Mouse (Mus musculus) G1E (cell line): Measurements from ENCODE around the gene Ubald2. TPM values are rescaled to one million over a fixed set of nuclear protein-coding genes. Genes with fewer than 3 reads are reported as not detected.

Experiments
- ATAC-seq: 2 replicates; pipeline ENCODE4 v1.8.0; 2016; ENCODE audit warnings: mild to moderate bottlenecking; ENCODE audit not compliant: insufficient number of reproducible peaks, poor library complexity, low FRiP score, severe bottlenecking; ENCODE audit errors: extremely low read depth
- DNase-seq: peaks from one replicate; pipeline ENCODE4 v3.0.0; 2012; ENCODE audit warnings: low spot score
- H3K27me3 ChIP-seq: 2 replicates; pipeline ENCODE4 v1.6.1; 2012; ENCODE audit warnings: mild to moderate bottlenecking, low read length, inconsistent platforms; ENCODE audit not compliant: insufficient read depth
- H3K36me3 ChIP-seq: replicated peaks from 2 replicates; pipeline ENCODE3; 2012; ENCODE audit warnings: mild to moderate bottlenecking, inconsistent platforms
- H3K4me1 ChIP-seq: 2 replicates; pipeline ENCODE4 v1.6.1; 2012; ENCODE audit warnings: low read depth, low read length, inconsistent platforms, mixed read lengths; ENCODE audit not compliant: insufficient read depth
- H3K4me3 ChIP-seq: 2 replicates; pipeline ENCODE4 v1.5.1; 2012; ENCODE audit warnings: low read depth, mild to moderate bottlenecking, inconsistent platforms, low read length, moderate library complexity, mixed read lengths
- H3K9me3 ChIP-seq: replicated peaks from 2 replicates; pipeline ENCODE4 v1.6.1; 2012; ENCODE audit warnings: inconsistent platforms
- CTCF ChIP-seq: IDR thresholded peaks from 2 replicates; pipeline ENCODE4 v1.5.1; 2012; ENCODE audit warnings: low read depth, low read length, inconsistent platforms, mixed read lengths
- GATA1 ChIP-seq: IDR thresholded peaks from 2 replicates; pipeline ENCODE4 v1.6.1; 2012; ENCODE audit warnings: borderline replicate concordance, low read length, inconsistent platforms, mixed read lengths
- GATA2 ChIP-seq: IDR thresholded peaks from 2 replicates; pipeline ENCODE4 v1.6.1; 2012; ENCODE audit warnings: low read depth, low read length, inconsistent platforms, borderline replicate concordance
- POLR2AphosphoS5 ChIP-seq: IDR thresholded peaks from 2 replicates; pipeline ENCODE4 v1.6.1; 2012; ENCODE audit warnings: low read depth, low read length, inconsistent platforms; ENCODE audit not compliant: insufficient replicate concordance
- TAL1 ChIP-seq: conservative IDR thresholded peaks from 2 replicates; pipeline ENCODE4 v1.6.1; 2012; ENCODE audit warnings: low read depth, low read length, inconsistent platforms, mixed read lengths
- polyA plus RNA-seq: library from polyadenylated mRNA; stranded (reverse); fragments of >175 nt; gene quantifications from 2 replicates; pipeline ENCODE4 v1.2.3, GENCODE M21; 2012
- total RNA-seq, 2 experiments: library from RNA; stranded (forward) in 1 of 2; stranded (reverse) in 1 of 2; fragments of 200-1000 nt in 1 of 2; fragments of >200 nt in 1 of 2; fragmentation: Nextera tagmentation in 1 of 2; gene quantifications; 2 replicates each; pipeline ENCODE4 v1.2.3; 2014 to 2017

The Ubald2 gene
- total and polyA plus RNA-seq, 3 experiments: 114 to 1,104 (median 210) TPM

DNA sequence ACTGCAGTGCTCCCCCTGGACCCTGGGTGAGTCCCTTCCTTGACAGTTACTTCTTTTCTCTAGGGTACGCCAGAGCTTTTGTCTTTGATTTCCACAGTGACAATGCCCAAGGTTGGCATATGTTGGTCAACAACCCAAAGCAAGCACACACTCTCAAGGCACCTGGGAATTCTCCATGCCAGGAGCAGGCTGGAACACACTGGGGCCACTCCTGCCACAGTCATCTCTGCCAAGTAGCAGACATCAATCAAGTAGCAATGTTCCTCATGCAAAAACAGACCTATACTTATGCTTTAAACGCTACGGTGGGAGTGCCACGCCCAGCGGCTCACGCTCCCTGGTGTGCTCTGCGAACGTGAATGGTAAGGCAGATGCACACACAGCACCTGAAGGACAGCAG, 47.1 kb downstream of the Ubald2 start:
- no peak for ATAC-seq
- no peaks in the 10 kb centered on the region for H3K27me3 ChIP-seq
- no peak overlapping the region for H3K4me3 ChIP-seq
- no peaks in the 10 kb centered on the region for H3K9me3 ChIP-seq
- peaks cover 2% of the 10 kb centered on the region; the same call in 1 of the 2 replicates for H3K4me1 ChIP-seq
- DNase-seq: no peak
- peaks cover 98% of the 10 kb centered on the region for H3K36me3 ChIP-seq
- TF ChIP-seq GATA1 (no peak), GATA2 (no peak), TAL1 (no peak), CTCF (no peak), POLR2AphosphoS5 (no peak)

DNA sequence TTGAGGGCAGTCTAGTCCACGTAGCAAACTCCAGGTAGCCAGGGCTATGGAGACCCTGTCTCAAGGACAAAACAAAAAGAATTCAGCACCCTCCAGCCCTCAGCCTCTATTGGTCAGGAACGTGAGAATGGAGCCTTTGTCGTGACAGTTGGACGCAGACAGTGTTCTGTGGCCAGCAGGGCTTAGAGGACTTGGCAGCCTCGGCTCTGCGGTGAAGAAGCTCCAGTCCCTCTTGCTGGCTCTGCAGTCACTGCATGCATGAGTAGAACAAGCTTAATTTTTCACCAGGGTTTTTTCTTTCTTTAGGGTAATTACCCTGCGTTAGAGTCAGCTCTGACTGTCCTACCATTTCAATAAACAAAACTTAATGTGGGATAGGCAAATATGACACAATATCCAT, 47.9 kb downstream of the Ubald2 start:
- Histone ChIP-seq H3K4me3 (no peak overlapping the region), H3K9me3 (no peaks in the 10 kb centered on the region), H3K27me3 (no peaks in the 10 kb centered on the region), H3K36me3 (peaks cover 98% of the 10 kb centered on the region), H3K4me1 (peaks cover 2% of the 10 kb centered on the region; the same call in 1 of the 2 replicates)
- no peak for ATAC-seq
- no peak for TF ChIP-seq POLR2AphosphoS5
- no peak for TF ChIP-seq GATA1
- no peak for TF ChIP-seq CTCF
- no peak for TF ChIP-seq TAL1
- TF ChIP-seq GATA2: no peak
- no peak for DNase-seq

DNA sequence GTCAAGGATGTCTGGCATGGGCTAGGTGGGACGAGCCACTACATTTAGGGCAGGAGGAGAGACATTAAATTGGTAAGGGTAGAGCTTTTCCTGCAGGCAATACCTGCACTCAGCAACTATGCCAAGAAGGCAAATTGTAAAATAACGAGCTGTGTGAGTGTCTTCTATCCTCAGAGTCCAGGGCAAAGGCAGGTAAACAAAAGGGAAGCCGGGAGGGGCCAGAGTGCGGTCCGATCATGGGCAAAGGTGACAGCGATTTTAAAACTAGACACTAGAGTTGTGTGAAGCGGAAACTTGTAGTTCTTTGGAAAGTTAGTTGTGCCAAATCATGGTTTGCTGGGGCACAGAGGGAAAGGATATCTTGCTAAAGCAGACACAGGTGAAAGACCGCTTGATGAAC, 50.4 kb downstream of the Ubald2 start:
- no peak for TF ChIP-seq CTCF
- no peak for TF ChIP-seq TAL1
- Histone ChIP-seq H3K4me1 (peaks cover 15% of the 10 kb centered on the region), H3K27me3 (no peaks in the 10 kb centered on the region), H3K9me3 (peaks cover 6% of the 10 kb centered on the region), H3K36me3 (peaks cover 93% of the 10 kb centered on the region), H3K4me3 (no peak overlapping the region)
- ATAC-seq: no peak
- no peak for DNase-seq

- no peak for ATAC-seq
- TF ChIP-seq POLR2AphosphoS5 (no peak), TAL1 (no peak), GATA2 (no peak), GATA1 (no peak), CTCF (no peak)
Observed at GRCm38 (mm10) chr11:116488207-116488606, 54.3 kb downstream of the Ubald2 start.

More at GRCm38 (mm10) chr11:116488207-116488606, 54.3 kb downstream of the Ubald2 start:
- Histone ChIP-seq H3K4me1 (peaks cover 33% of the 10 kb centered on the region), H3K4me3 (no peak overlapping the region), H3K9me3 (peaks cover 6% of the 10 kb centered on the region), H3K27me3 (no peaks in the 10 kb centered on the region), H3K36me3 (peaks cover 56% of the 10 kb centered on the region)
- DNase-seq: no peak

Other genes starting within 250 kb of the Ubald2 start
- 17.8 and 23.1 TPM in 2 replicates for gene Ten1, start 235.2 kb upstream of the Ubald2 start, total RNA-seq (2014; fragmentation: Nextera tagmentation)
- 47.6 and 47.8 TPM in 2 replicates for gene Ten1, start 235.2 kb upstream of the Ubald2 start, total RNA-seq (2017)
- 95.8 and 99.2 TPM in 2 replicates for gene Ten1, start 235.2 kb upstream of the Ubald2 start, polyA plus RNA-seq
- 34.0 and 35.6 TPM in 2 replicates for gene Acox1, start 235.0 kb upstream of the Ubald2 start, total RNA-seq (2014; fragmentation: Nextera tagmentation)
- 51.2 and 55.8 TPM in 2 replicates for gene Acox1, start 235.0 kb upstream of the Ubald2 start, total RNA-seq (2017)
- gene Acox1, start 235.0 kb upstream of the Ubald2 start, polyA plus RNA-seq: 2.5 and 2.8 TPM in 2 replicates
- not detected in 2 replicates for gene Evpl, start 196.0 kb upstream of the Ubald2 start, total RNA-seq (2014; fragmentation: Nextera tagmentation)
- gene Evpl, start 196.0 kb upstream of the Ubald2 start, total RNA-seq (2017): 0.05 TPM in 1 of 2 replicates, not detected in the other
- gene Evpl, start 196.0 kb upstream of the Ubald2 start, polyA plus RNA-seq: 0.01 TPM in 2 replicates
- 78.0 and 79.1 TPM in 2 replicates for gene Srp68, start 159.9 kb upstream of the Ubald2 start, total RNA-seq (2014; fragmentation: Nextera tagmentation)
- 25.2 and 35.1 TPM in 2 replicates for gene Srp68, start 159.9 kb upstream of the Ubald2 start, total RNA-seq (2017)
- gene Srp68, start 159.9 kb upstream of the Ubald2 start, polyA plus RNA-seq: 49.3 and 52.1 TPM in 2 replicates
- not detected in 2 replicates for gene Galr2, start 153.2 kb upstream of the Ubald2 start, total RNA-seq (2014; fragmentation: Nextera tagmentation)
- 0.23 and 0.38 TPM in 2 replicates for gene Galr2, start 153.2 kb upstream of the Ubald2 start, total RNA-seq (2017)
- not detected in 2 replicates for gene Galr2, start 153.2 kb upstream of the Ubald2 start, polyA plus RNA-seq
- 30.9 and 39.5 TPM in 2 replicates for gene Exoc7, start 126.9 kb upstream of the Ubald2 start, total RNA-seq (2014; fragmentation: Nextera tagmentation)
- 18.6 and 32.1 TPM in 2 replicates for gene Exoc7, start 126.9 kb upstream of the Ubald2 start, total RNA-seq (2017)
- gene Exoc7, start 126.9 kb upstream of the Ubald2 start, polyA plus RNA-seq: 13.1 and 13.6 TPM in 2 replicates
- not detected in 2 replicates for gene Foxj1, start 98.7 kb upstream of the Ubald2 start, total RNA-seq (2014; fragmentation: Nextera tagmentation)
- gene Foxj1, start 98.7 kb upstream of the Ubald2 start, total RNA-seq (2017): 0.11 and 0.29 TPM in 2 replicates
- gene Foxj1, start 98.7 kb upstream of the Ubald2 start, polyA plus RNA-seq: 0.05 and 0.11 TPM in 2 replicates
- gene Rnf157, start 21.1 kb upstream of the Ubald2 start, total RNA-seq (2014; fragmentation: Nextera tagmentation): 19.4 and 23.7 TPM in 2 replicates
- 10.0 and 10.6 TPM in 2 replicates for gene Rnf157, start 21.1 kb upstream of the Ubald2 start, total RNA-seq (2017)
- gene Rnf157, start 21.1 kb upstream of the Ubald2 start, polyA plus RNA-seq: 6.1 and 7.1 TPM in 2 replicates
- not detected in 2 replicates for gene Qrich2, start 32.1 kb downstream of the Ubald2 start, total RNA-seq (2014; fragmentation: Nextera tagmentation)
- gene Qrich2, start 32.1 kb downstream of the Ubald2 start, total RNA-seq (2017): 0.05 and 0.06 TPM in 2 replicates
- 0.07 and 0.16 TPM in 2 replicates for gene Qrich2, start 32.1 kb downstream of the Ubald2 start, polyA plus RNA-seq
- gene Prpsap1, start 60.1 kb downstream of the Ubald2 start, total RNA-seq (2014; fragmentation: Nextera tagmentation): 53.7 and 56.6 TPM in 2 replicates
- 33.3 and 42.2 TPM in 2 replicates for gene Prpsap1, start 60.1 kb downstream of the Ubald2 start, total RNA-seq (2017)
- gene Prpsap1, start 60.1 kb downstream of the Ubald2 start, polyA plus RNA-seq: 53.9 and 69.4 TPM in 2 replicates
- 1.5 and 2.3 TPM in 2 replicates for gene Sphk1, start 96.8 kb downstream of the Ubald2 start, total RNA-seq (2014; fragmentation: Nextera tagmentation)
- gene Sphk1, start 96.8 kb downstream of the Ubald2 start, total RNA-seq (2017): 22.1 and 30.6 TPM in 2 replicates
- 16.7 and 17.1 TPM in 2 replicates for gene Sphk1, start 96.8 kb downstream of the Ubald2 start, polyA plus RNA-seq
- 9.2 and 41.7 TPM in 2 replicates for gene Ube2o, start 147.4 kb downstream of the Ubald2 start, total RNA-seq (2014; fragmentation: Nextera tagmentation)
- gene Ube2o, start 147.4 kb downstream of the Ubald2 start, total RNA-seq (2017): 6.2 and 6.3 TPM in 2 replicates
- gene Ube2o, start 147.4 kb downstream of the Ubald2 start, polyA plus RNA-seq: 17.9 and 20.1 TPM in 2 replicates
- not detected in 2 replicates for gene Aanat, start 152.3 kb downstream of the Ubald2 start, total RNA-seq (2014; fragmentation: Nextera tagmentation)
- not detected in 2 replicates for gene Aanat, start 152.3 kb downstream of the Ubald2 start, total RNA-seq (2017)
- gene Aanat, start 152.3 kb downstream of the Ubald2 start, polyA plus RNA-seq: not detected in 2 replicates
- 2.5 and 5.6 TPM in 2 replicates for gene Rhbdf2, start 192.9 kb downstream of the Ubald2 start, total RNA-seq (2014; fragmentation: Nextera tagmentation)
- 1.7 and 1.9 TPM in 2 replicates for gene Rhbdf2, start 192.9 kb downstream of the Ubald2 start, total RNA-seq (2017)
- gene Rhbdf2, start 192.9 kb downstream of the Ubald2 start, polyA plus RNA-seq: 4.2 and 4.8 TPM in 2 replicates
- 2.6 and 4.3 TPM in 2 replicates for gene Prcd, start 219.4 kb downstream of the Ubald2 start, total RNA-seq (2014; fragmentation: Nextera tagmentation)
- 3.2 and 3.7 TPM in 2 replicates for gene Prcd, start 219.4 kb downstream of the Ubald2 start, total RNA-seq (2017)
- 1.5 and 1.9 TPM in 2 replicates for gene Prcd, start 219.4 kb downstream of the Ubald2 start, polyA plus RNA-seq
- not detected in 2 replicates for gene Cygb, start 220.2 kb downstream of the Ubald2 start, total RNA-seq (2014; fragmentation: Nextera tagmentation)
- not detected in 2 replicates for gene Cygb, start 220.2 kb downstream of the Ubald2 start, total RNA-seq (2017)
- gene Cygb, start 220.2 kb downstream of the Ubald2 start, polyA plus RNA-seq: 0.05 TPM in 1 of 2 replicates, not detected in the other